Mouse (Mus musculus): Measurements from ENCODE around the gene Pcsk6. TPM values are rescaled to one million over a fixed set of nuclear protein-coding genes. Genes with fewer than 3 reads are reported as not detected.
A peak's percentile ranks its signal among the peaks of the same experiment; 100 is the strongest.

Pcsk6 gene
- total RNA-seq, 2 experiments from 2014 or later = 8.5 to 9.5 TPM

DNA sequence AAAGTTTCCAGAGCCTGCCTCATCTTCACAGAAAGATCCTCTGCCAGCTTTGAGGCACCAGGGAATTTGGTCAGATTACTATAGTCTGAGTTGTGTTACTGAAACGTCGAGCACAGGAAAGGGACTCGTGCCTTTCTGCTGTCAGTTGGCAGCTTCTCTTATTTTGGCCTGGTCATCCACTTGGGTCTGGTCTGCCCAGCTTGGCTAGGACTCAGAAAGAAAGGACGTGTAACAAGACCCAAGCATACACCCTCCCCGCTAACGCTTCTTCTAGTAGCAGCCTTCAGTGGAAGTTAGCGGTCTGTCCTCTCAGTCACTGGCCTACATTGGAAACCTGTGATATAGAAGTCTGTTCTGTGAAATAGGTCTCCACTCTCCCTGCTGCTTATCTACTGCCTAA, 223.0 kb downstream of the Pcsk6 start:
- intact Hi-C loops (cut with DNase I) = no loop called here
- Histone ChIP-seq H3K27ac (no peak overlapping the region), H3K4me3 (no peak overlapping the region)
- TF ChIP-seq CTCF (IDR thresholded peaks at IDR 0.05) = no peak
- no peak for DNase-seq (ENCODE audit: extremely low spot score in 1 of 2, low spot score in 2 of 2)

DNA sequence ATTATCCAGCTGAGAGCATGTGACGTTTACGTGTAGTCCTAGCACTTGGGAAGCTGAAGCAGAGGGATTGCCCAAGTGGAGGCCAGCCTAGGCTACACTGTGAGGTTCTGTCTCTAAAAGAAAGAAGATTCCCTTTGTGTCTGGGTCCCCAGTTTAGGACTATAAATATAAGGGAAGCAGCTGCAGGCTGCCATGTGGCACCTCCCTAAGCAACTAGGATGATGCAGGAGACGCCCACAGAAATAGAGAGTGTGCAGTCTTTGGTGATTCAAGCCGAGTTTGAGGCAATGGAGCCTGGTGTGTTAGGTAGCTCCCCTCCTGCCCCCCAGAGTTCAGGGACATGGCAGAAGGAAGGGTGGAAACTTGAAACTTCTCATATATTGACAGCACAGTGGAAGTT, 226.1 kb downstream of the Pcsk6 start:
- no peak for TF ChIP-seq CTCF (IDR thresholded peaks at IDR 0.05)
- DNase-seq (ENCODE audit: extremely low spot score in 1 of 2, low spot score in 2 of 2) = peak; percentile 30 to 40
- intact Hi-C loops (cut with DNase I) = no loop called here
- Histone ChIP-seq H3K4me3 (no peak overlapping the region), H3K27ac (peak overlapping the region; percentile 89)

DNA sequence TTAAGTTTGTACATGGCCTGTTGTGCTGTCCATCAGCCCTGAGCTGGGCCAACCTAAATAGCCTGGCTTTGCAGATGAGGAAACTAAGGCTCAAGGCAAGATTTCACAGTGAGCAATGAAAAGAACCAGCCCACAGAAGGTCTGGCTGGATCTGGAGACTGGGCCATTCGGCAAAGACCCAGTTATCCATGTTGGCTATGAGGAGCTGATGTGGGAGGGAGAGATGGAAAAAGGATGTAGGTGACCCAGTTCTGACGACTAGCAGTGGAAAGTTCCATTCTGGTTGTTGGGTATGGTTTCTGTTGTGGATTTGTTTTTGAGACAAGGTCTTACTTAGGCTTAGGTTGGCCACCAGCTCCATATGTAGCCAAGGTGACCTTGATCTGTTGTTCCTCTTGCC, 226.5 kb downstream of the Pcsk6 start:
- Histone ChIP-seq H3K27ac (peak overlapping the region; percentile 89), H3K4me3 (no peak overlapping the region)
- no peak for TF ChIP-seq CTCF (IDR thresholded peaks at IDR 0.05)
- intact Hi-C loops (cut with DNase I) = no loop called here
- DNase-seq (ENCODE audit: extremely low spot score in 1 of 2, low spot score in 2 of 2) = peak in 1 of 2 experiments; percentile 24

DNA sequence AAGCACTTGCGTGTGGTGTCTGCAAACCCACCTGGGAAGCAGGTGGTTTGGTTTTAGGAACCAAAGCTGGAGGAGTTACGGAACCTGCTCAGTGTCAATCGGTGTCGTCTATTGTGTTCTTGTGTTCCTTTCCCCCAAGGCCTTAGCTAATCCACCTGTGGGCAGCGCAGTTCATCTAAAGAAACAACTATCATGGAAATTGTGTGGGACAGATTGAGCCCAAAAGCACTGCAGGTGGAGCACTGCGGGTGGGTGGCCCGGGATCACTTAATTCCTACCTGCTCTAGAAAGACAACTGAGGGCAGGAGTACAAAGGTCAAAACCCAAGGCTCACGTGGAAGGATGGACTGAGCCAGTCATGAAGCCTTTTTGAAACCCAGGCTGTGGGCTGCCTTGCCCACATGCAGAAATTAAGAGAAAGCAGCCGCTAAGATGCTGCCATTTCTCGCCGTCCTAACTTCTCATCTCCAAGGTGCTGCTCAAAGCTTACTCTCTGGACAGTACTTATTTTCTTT, 229.2 kb downstream of the Pcsk6 start:
- Histone ChIP-seq H3K4me3 (no peak overlapping the region), H3K27ac (no peak overlapping the region)
- no peak for DNase-seq (ENCODE audit: extremely low spot score in 1 of 2, low spot score in 2 of 2)
- intact Hi-C loops (cut with DNase I) = no loop called here
- no peak for TF ChIP-seq CTCF (IDR thresholded peaks at IDR 0.05)

DNA sequence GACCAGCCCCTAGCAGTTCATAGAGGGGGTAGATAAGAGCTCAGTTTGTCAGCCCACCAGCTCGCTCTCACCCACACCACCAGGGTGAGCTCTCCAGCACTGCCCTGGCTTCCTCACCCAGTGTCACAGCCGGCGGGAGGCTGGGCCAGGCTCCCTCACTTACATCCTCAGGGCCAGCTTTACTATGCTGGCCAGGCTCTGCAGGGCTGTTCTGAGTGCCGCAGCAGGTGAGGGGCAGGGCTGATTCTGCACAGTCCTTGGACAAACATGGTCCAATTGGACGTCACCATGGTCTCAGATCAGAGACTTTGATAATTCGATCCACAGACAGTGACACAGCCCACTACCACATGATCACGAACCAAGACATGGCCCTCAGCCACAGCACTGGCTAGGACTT, 230.0 kb downstream of the Pcsk6 start:
- DNase-seq (ENCODE audit: extremely low spot score in 1 of 2, low spot score in 2 of 2) = no peak

DNA sequence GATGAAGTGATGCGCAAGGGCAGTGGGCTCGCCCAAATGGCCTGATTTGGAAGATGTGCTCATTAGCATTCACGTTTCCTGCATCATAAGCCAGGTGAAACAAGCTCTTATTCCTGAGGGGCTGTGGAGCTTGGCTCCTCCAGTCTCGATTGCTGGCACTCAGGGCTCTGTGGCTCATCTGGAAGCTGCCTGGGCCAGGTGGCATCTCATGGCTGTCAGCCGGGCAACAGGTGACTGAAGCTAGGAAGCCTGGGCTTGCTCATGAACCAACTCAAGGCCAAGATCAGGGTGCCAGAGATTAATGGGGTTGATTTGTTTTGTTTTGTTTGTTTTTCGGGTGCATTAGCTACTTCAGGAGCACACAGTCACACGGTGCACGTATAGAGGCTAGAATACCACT, 231.1 kb downstream of the Pcsk6 start:
- intact Hi-C loops (cut with DNase I) = no loop called here
- Histone ChIP-seq H3K4me3 (no peak overlapping the region), H3K27ac (no peak overlapping the region)
- no peak for DNase-seq (ENCODE audit: extremely low spot score in 1 of 2, low spot score in 2 of 2)
- no peak for TF ChIP-seq CTCF (IDR thresholded peaks at IDR 0.05)

More for the DNA sequence above, 230.0 kb downstream of the Pcsk6 start:
- intact Hi-C loops (cut with DNase I) = no loop called here
- H3K4me3 ChIP-seq = no peak overlapping the region
- no peak for TF ChIP-seq CTCF (IDR thresholded peaks at IDR 0.05)
- no peak overlapping the region for H3K27ac ChIP-seq

DNA sequence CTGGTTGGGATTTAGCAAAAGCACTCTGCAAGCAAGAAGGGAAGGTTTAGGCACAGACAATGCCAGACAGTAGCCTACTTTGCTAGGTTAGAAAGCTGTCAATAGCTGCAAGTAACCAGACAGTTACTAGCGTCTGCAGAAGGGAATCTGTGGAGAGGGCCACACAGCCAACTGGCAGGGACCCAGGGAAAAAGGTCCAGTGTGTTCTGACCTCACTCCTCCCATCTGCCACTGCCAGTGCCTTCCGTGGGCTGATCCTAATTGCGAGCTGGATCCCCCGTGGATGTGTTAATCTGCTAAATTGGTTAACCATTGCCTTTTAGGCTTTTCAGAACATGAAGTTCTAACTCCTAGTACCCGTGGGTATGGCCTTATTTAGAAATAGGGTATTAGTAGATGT, 232.6 kb downstream of the Pcsk6 start:
- TF ChIP-seq CTCF (IDR thresholded peaks at IDR 0.05) = no peak
- H3K27ac ChIP-seq = no peak overlapping the region
- no peak for DNase-seq (ENCODE audit: extremely low spot score in 1 of 2, low spot score in 2 of 2)
- no peak overlapping the region for H3K4me3 ChIP-seq
- intact Hi-C loops (cut with DNase I) = no loop called here

DNA sequence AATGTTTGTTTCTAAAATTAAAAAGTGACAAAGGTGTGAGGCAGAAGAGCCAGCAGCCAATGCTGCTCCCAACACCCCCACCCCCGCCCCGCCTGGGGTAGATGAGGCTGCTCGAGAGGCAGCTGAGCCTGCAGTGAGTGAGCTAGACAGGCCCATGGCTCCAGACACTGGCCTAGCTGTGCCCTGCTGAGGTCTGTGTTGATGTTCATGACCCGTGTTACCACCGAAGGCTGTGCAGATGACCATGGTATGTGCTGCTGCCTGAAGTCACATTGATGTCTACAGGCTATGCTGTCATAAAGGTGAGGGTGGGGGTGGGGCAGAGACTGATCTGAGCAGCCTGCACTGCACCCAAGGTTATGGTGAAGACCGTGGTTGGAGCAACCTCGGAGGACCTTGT, 237.3 kb downstream of the Pcsk6 start:
- intact Hi-C loops (cut with DNase I) = no loop called here
- no peak for TF ChIP-seq CTCF (IDR thresholded peaks at IDR 0.05)
- DNase-seq (ENCODE audit: extremely low spot score in 1 of 2, low spot score in 2 of 2) = no peak
- Histone ChIP-seq H3K4me3 (no peak overlapping the region), H3K27ac (no peak overlapping the region)

Other genes with a start within 250 kb of the Pcsk6 start
- 10 to 100 TPM; 41.3 to 44.3 TPM for gene Tarsl2, start 216.8 kb upstream of the Pcsk6 start, total RNA-seq (2021)
- 10 to 100 TPM; 45.4 to 53.0 TPM for gene Tm2d3, start 170.6 kb upstream of the Pcsk6 start, total RNA-seq (2021)
- not detected for gene Gm45213, start 181.9 kb downstream of the Pcsk6 start, total RNA-seq (2021)
- gene Snrpa1, start 197.3 kb downstream of the Pcsk6 start, total RNA-seq (2021) = 10 to 100 TPM; 36.8 to 37.0 TPM
- 10 to 100 TPM; 46.5 to 47.5 TPM for gene Selenos, start 217.9 kb downstream of the Pcsk6 start, total RNA-seq (2021)
- 10 to 100 TPM; 15.6 to 17.3 TPM for gene Chsy1, start 247.8 kb downstream of the Pcsk6 start, total RNA-seq (2021)

All from left cerebral cortex, adult 2 months (tissue).